Mouse (Mus musculus): ENCODE results near the gene Ifng. TPM values are rescaled to one million over a fixed set of nuclear protein-coding genes. Genes with fewer than 3 reads are reported as not detected.
"Not testable (repeated sequence)": the region's sequence is repeated elsewhere in the genome, so short reads cannot be mapped to it uniquely, and the experiment has no call there.

The Ifng gene
- polyA plus RNA-seq, 1 experiment: not detected

- 0 out of 2 replicates have a peak, but pooled peaks cover 3% of the 10 kb centered on the region for H3K4me1 ChIP-seq
- H3K27me3 ChIP-seq (replicated peaks): peaks cover 10% of the 10 kb centered on the region
- no peak overlapping the region for H3K4me3 ChIP-seq (replicated peaks)
- H3K9me3 ChIP-seq: no peaks in the 10 kb centered on the region
- TF ChIP-seq GATA1 (IDR thresholded peaks at IDR 0.05; ENCODE audit: borderline replicate concordance, low read length) (no peak), FLI1 (IDR thresholded peaks at IDR 0.05; ENCODE audit: low read length) (no peak)
- no peaks in the 10 kb centered on the region for H3K36me3 ChIP-seq (replicated peaks; ENCODE audit: low read length)
Observed at GRCm38 (mm10) chr10:118445021-118445420, 4.2 kb downstream of the Ifng start.

GRCm38 (mm10) chr10:118445502-118445901 lies 4.7 kb downstream of the Ifng start:
- Histone ChIP-seq H3K36me3 (replicated peaks; ENCODE audit: low read length) (no peaks in the 10 kb centered on the region), H3K9me3 (no peaks in the 10 kb centered on the region), H3K4me3 (replicated peaks) (no peak overlapping the region), H3K27me3 (replicated peaks) (peaks cover 10% of the 10 kb centered on the region), H3K4me1 (0 out of 2 replicates have a peak, but pooled peaks cover 3% of the 10 kb centered on the region)
- TF ChIP-seq FLI1 (IDR thresholded peaks at IDR 0.05; ENCODE audit: low read length): no peak

- Histone ChIP-seq H3K4me3 (replicated peaks) (no peak overlapping the region), H3K4me1 (0 out of 2 replicates have a peak, but pooled peaks cover 3% of the 10 kb centered on the region), H3K36me3 (replicated peaks; ENCODE audit: low read length) (no peaks in the 10 kb centered on the region), H3K9me3 (no peaks in the 10 kb centered on the region), H3K27me3 (replicated peaks) (peaks cover 10% of the 10 kb centered on the region)
- TF ChIP-seq FLI1 (IDR thresholded peaks at IDR 0.05; ENCODE audit: low read length) (no peak), GATA1 (IDR thresholded peaks at IDR 0.05; ENCODE audit: borderline replicate concordance, low read length) (no peak)
Observed at GRCm38 (mm10) chr10:118445978-118446377, 5.1 kb downstream of the Ifng start.

- Histone ChIP-seq H3K9me3 (no peaks in the 10 kb centered on the region), H3K36me3 (replicated peaks; ENCODE audit: low read length) (no peaks in the 10 kb centered on the region), H3K4me1 (no peaks in the 10 kb centered on the region), H3K27me3 (replicated peaks) (peaks cover 4% of the 10 kb centered on the region), H3K4me3 (replicated peaks) (no peak overlapping the region)
- TF ChIP-seq GATA1 (IDR thresholded peaks at IDR 0.05; ENCODE audit: borderline replicate concordance, low read length) (no peak), FLI1 (IDR thresholded peaks at IDR 0.05; ENCODE audit: low read length) (no peak)
Observed at GRCm38 (mm10) chr10:118451747-118452146, 10.9 kb downstream of the Ifng start.

GRCm38 (mm10) chr10:118458729-118459128 lies 17.9 kb downstream of the Ifng start:
- TF ChIP-seq FLI1 (IDR thresholded peaks at IDR 0.05; ENCODE audit: low read length): no peak
- TF ChIP-seq GATA1 (IDR thresholded peaks at IDR 0.05; ENCODE audit: borderline replicate concordance, low read length): no peak
- H3K36me3 ChIP-seq (replicated peaks; ENCODE audit: low read length): no peaks in the 10 kb centered on the region
- peaks cover 1% of the 10 kb centered on the region for H3K27me3 ChIP-seq (replicated peaks)
- H3K4me1 ChIP-seq: no peaks in the 10 kb centered on the region
- peaks cover 30% of the 10 kb centered on the region for H3K9me3 ChIP-seq
- no peak overlapping the region for H3K4me3 ChIP-seq (replicated peaks)

- no peak for TF ChIP-seq FLI1 (IDR thresholded peaks at IDR 0.05; ENCODE audit: low read length)
- no peak for TF ChIP-seq GATA1 (IDR thresholded peaks at IDR 0.05; ENCODE audit: borderline replicate concordance, low read length)
- H3K36me3 ChIP-seq (replicated peaks; ENCODE audit: low read length): no peaks in the 10 kb centered on the region
- H3K4me1 ChIP-seq: no peaks in the 10 kb centered on the region
- H3K27me3 ChIP-seq (replicated peaks): peaks cover 1% of the 10 kb centered on the region
- H3K9me3 ChIP-seq: peaks cover 44% of the 10 kb centered on the region
- no peak overlapping the region for H3K4me3 ChIP-seq (replicated peaks)
Observed at GRCm38 (mm10) chr10:118461126-118461767, 20.4 kb downstream of the Ifng start.

GRCm38 (mm10) chr10:118466481-118466880 lies 25.6 kb downstream of the Ifng start:
- TF ChIP-seq FLI1 (IDR thresholded peaks at IDR 0.05; ENCODE audit: low read length): no peak
- no peak for TF ChIP-seq GATA1 (IDR thresholded peaks at IDR 0.05; ENCODE audit: borderline replicate concordance, low read length)
- Histone ChIP-seq H3K36me3 (replicated peaks; ENCODE audit: low read length) (no peaks in the 10 kb centered on the region), H3K27me3 (replicated peaks) (peaks cover 2% of the 10 kb centered on the region), H3K4me1 (peaks cover 17% of the 10 kb centered on the region), H3K9me3 (peaks cover 22% of the 10 kb centered on the region), H3K4me3 (replicated peaks) (no peak overlapping the region)

- TF ChIP-seq GATA1 (IDR thresholded peaks at IDR 0.05; ENCODE audit: borderline replicate concordance, low read length): no peak
- no peak for TF ChIP-seq FLI1 (IDR thresholded peaks at IDR 0.05; ENCODE audit: low read length)
- Histone ChIP-seq H3K4me1 (peaks cover 17% of the 10 kb centered on the region), H3K27me3 (replicated peaks) (peaks cover 2% of the 10 kb centered on the region), H3K9me3 (peaks cover 12% of the 10 kb centered on the region), H3K4me3 (replicated peaks) (no peak overlapping the region), H3K36me3 (replicated peaks; ENCODE audit: low read length) (no peaks in the 10 kb centered on the region)
Observed at GRCm38 (mm10) chr10:118469047-118469446, 28.2 kb downstream of the Ifng start.

GRCm38 (mm10) chr10:118470296-118470957 lies 29.6 kb downstream of the Ifng start:
- no peak for TF ChIP-seq FLI1 (IDR thresholded peaks at IDR 0.05; ENCODE audit: low read length)
- TF ChIP-seq GATA1 (IDR thresholded peaks at IDR 0.05; ENCODE audit: borderline replicate concordance, low read length): no peak
- peaks cover 2% of the 10 kb centered on the region for H3K27me3 ChIP-seq (replicated peaks)
- peaks cover 17% of the 10 kb centered on the region for H3K4me1 ChIP-seq
- peak overlapping the region; percentile 85 for H3K4me3 ChIP-seq (replicated peaks)
- no peaks in the 10 kb centered on the region for H3K36me3 ChIP-seq (replicated peaks; ENCODE audit: low read length)
- no peaks in the 10 kb centered on the region for H3K9me3 ChIP-seq

- H3K4me3 ChIP-seq (replicated peaks); H3K27me3 ChIP-seq (replicated peaks); H3K36me3 ChIP-seq (replicated peaks; ENCODE audit: low read length); H3K9me3 ChIP-seq: not testable (repeated sequence)
- peaks cover 33% of the 10 kb centered on the region for H3K4me1 ChIP-seq
Observed at GRCm38 (mm10) chr10:118472846-118473245, 32.0 kb downstream of the Ifng start.
